Mouse (Mus musculus) left cerebral cortex, postnatal 36 days (tissue): ENCODE measurements around the gene Ciart. TPM values are rescaled to one million over a fixed set of nuclear protein-coding genes. Genes with fewer than 3 reads are reported as not detected.
"Not testable (repeated sequence)": the region's sequence is repeated elsewhere in the genome, so short reads cannot be mapped to it uniquely, and the experiment has no call there.

Experiments
- DNase-seq, 2 experiments: peaks; one replicate each; pipeline ENCODE4 v3.0.0; 2021 to 2022; ENCODE audit warnings: low spot score in 2 of 2, mixed read lengths in 1 of 2
- intact Hi-C: fragments of 180-260 bp; cut with DNase I; formaldehyde crosslinking; loops from one replicate; pipeline ENCODE4 v1.15.1; 2025
- total RNA-seq, 2 experiments: library from RNA; stranded (reverse); gene quantifications; 2 replicates each; pipeline ENCODE4 v1.2.3; 2021

The Ciart gene
- total RNA-seq, 2 experiments from 2014 or later: 18.6 to 26.6 TPM

GRCm38 (mm10) chr3:95903753-95904502 lies 21.9 kb upstream of the Ciart start:
- intact Hi-C loops: no loop called here
- DNase-seq: no peak

- intact Hi-C loops: no loop called here
- no peak for DNase-seq
Measured at GRCm38 (mm10) chr3:95902643-95903042, 20.6 kb upstream of the Ciart start.

- no peak for DNase-seq
Measured at GRCm38 (mm10) chr3:95902373-95902625, 20.2 kb upstream of the Ciart start.

DNA sequence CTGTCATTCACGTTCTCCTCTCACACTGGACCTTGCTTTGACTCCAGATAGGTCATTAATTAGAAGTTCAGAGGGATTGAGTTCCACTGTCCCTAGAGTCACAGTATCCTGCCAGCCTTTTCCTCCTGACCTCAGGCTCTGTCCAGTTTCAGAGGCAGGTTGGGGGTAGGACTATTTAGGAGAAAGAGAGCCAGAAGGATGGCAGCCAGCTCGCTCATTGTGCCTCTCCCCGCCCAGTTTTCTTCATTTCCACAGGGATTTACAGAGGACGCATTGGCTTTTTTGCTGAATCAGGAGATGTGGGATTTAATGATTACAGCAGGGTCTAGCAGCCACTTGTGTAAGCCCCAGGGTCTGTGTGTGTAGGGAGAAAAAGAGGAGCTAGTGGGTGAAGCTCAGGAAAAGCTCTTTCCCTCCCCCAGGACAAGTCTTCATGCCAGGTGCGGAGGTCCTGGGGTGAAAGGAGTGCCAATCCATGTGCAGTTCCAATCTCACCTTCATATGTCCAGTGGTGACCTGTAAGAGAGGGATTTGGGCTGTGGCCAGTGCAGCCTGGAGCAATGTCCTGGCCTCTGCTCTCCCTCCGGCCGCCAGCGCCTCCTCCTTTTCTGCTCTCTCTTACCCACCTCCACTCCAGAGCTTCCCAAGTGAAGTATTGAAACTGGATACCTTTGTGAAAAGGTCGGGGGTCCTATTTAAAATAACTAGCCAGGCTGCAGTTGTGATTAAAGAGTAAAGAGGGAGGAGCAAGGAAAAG lies 19.7 kb upstream of the Ciart start:
- intact Hi-C loops: no loop called here
- no peak for DNase-seq

More at GRCm38 (mm10) chr3:95902373-95902625, 20.2 kb upstream of the Ciart start:
- intact Hi-C loops: no loop called here

DNA sequence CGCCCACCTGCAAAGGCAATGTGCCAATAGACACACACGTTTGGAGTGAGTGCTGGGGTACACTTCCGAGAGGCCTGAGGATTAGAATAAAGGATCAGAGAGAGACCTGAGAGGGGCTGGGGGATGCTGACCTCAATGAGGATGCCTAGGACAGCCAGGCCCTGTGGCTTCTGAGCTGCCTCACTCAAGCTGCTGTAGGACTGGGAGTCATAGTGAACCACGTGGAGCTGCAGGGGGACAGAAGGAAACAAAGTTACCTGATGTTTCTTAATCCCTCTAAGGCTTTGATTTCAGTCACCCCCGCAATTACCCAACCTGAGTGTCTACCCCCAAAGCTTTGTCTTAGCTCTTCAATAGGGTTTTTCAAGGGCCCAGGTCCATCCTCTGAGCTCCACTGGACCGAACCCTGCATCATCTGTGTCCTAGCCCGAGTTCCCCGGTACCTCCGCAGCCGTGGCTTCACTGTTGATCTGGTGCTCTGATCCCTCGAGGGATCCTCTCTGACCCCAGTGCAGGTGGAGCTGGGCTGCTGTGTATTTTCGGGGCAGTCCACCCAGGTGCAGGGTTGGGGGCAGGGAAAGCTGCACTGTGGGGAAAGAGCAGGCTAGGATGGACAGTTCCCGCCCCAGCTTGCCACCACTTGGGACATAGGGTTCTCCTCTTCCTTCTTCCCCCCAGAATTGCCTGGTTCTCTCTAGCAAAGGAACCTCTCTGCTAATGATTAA lies 17.9 kb upstream of the Ciart start:
- intact Hi-C loops: no loop called here
- no peak for DNase-seq

- intact Hi-C loops, DNase-seq: not testable (repeated sequence)
Measured at GRCm38 (mm10) chr3:95895501-95895900, 13.4 kb upstream of the Ciart start.

- DNase-seq: peak; percentile 52 to 55
- intact Hi-C loops: no loop called here
Measured at GRCm38 (mm10) chr3:95894317-95895160, 12.5 kb upstream of the Ciart start.

DNA sequence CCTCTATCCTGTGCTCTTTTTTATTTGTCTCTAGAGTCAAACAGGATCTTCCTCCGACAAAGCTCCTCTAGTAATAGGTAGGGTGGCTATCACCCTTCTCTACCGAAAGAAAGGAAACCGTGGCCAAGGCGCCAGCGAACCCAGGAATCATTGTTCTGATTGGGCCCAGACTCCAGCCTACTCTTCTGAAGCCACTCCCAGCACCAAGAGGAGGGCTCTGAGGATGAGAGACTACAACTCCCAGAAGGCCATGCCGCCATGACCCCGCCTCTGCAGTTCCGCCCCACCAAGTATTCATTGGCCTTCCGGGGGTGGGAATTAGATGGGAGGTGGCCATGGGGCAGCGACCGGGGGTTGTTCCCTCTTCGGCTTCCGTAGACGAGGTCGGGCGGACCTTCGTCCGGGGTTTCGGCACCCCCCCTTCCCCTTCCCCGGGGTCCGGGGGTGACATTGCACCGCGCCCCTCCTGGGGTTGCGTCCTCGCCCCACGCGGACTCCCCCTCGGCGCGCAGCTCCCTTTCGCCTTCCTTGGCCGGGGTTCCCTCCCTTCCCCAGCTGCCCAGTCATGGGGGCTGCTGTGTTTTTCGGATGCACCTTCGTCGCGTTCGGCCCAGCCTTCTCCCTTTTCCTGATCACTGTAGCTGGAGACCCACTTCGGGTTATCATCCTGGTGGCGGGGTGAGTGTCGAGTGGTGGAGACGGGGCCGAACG lies 11.7 kb upstream of the Ciart start, which contains the start of gene Aph1a:
Gene Aph1a (plus strand): TSS at position 364 of the 711 bp plus-strand sequence.
- peak; percentile 95 to 96 for DNase-seq
- intact Hi-C loops: loop anchor here (1.0 kb wide), 1 partner anchor 36 kb away; the partner anchor contains the start of gene Anp32e

DNA sequence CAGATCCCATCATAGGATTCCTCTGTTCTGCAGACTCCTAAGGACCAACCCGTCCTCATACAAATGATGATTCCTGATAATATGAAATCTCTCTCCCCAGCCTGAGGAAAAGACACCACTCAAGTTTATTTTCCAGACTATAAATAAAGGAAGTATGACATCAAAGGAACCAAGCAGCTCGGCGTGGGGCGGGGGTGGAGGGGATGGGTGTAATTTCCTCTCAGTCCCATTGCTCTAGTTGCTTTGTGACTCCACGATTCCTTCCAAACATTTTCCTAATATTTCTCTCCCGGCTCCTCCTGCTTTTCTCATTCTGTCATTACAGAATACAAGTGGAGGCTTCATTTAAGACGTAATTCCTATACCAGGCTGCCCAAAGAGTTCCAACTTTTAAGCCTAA lies 11.1 kb upstream of the Ciart start:
- intact Hi-C loops: loop anchor here (1.0 kb wide), 1 partner anchor 36 kb away; the partner anchor contains the start of gene Anp32e
- DNase-seq: no peak

DNA sequence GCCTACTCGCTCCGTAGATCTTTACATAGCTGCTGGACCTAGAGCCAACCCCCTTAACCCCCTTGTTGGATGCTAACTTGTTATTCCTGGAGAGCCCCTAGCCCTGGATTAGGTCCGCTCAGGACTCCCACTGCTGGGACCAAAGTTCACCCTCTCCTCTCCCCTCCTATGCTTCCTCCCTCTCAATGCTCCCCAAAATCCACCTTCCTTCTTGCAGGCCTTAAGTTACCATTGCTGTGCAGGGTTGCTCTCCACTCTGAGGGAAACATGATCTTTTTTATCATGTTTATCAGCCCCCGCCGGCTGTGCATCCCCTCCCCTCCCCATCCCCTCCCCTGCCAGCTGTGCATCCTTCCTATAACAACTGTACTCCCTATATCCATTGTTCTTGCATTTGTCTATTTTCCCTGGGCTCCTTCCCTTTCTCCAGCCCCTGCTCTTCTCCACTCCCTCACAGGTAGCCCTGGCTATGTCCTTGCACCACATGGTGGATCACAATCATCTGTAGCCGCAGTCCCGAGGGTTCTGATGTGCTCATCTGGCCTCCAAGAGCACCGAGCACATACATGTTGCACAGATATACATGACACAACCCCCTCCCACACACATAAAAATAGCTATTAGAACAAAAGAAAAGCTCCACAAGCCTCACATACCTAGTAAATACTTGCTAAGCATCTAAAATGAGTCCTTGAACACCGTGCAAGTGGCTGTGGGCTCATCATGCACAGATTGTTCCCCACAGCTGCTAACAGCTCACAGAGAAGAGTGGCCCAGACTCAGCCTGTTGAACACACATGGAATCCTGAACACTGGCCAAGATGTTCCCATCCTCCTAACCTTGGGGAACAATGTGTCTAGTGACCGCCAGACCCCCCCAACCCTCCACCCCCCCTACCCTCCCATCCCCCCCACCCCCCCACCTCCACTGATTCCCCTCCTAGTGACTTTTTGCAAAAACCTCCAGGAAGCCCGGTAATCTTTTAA lies 10.3 kb upstream of the Ciart start:
- no peak for DNase-seq
- intact Hi-C loops: loop anchor here (1.0 kb wide), 1 partner anchor 37 kb away; the partner anchor contains the start of gene Anp32e

- intact Hi-C loops: no loop called here
- no peak for DNase-seq
Measured at GRCm38 (mm10) chr3:95891211-95892065, 9.4 kb upstream of the Ciart start, which contains the start of gene BC028528. Gene BC028528, minus strand, starts transcription at chr3:95892005.

DNA sequence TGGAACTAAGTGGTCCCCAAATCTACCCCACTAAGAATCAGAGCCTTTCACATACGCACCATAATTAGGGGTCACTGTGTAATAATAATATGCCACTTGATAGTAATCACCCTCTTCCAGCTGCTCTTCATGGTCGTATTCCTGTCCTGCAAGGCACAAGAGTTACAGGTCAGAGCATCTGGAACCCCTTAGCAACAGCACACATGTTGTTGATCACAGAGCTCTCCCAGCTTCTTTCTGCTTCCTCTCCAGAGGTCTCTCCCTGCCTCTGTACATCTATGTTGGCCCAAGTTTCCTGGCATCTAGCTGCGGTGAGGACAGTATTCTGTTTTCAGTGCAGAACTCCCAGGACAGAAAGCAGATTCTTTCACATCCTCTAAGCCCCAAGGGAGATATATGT lies 7.6 kb upstream of the Ciart start:
- intact Hi-C loops: no loop called here
- no peak for DNase-seq

DNA sequence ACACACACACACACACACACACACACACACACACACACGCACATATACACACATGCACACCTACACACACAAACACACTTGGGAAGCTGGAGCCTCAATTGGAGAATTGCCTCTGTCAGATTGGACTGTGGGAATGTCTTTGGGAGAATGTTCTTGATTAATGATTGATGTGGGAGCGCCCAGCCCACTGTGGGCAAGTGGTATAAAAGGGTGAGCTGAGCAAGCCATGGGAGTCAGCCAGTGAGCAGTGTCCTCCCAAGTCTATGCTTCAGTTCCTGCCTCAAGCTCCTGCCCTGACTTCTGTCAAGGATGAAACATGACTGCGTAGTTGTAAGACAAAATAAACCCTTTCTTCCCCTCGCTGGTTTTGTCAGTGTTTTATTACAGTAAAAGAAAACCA lies 5.5 kb upstream of the Ciart start:
- no peak for DNase-seq
- intact Hi-C loops: no loop called here

DNA sequence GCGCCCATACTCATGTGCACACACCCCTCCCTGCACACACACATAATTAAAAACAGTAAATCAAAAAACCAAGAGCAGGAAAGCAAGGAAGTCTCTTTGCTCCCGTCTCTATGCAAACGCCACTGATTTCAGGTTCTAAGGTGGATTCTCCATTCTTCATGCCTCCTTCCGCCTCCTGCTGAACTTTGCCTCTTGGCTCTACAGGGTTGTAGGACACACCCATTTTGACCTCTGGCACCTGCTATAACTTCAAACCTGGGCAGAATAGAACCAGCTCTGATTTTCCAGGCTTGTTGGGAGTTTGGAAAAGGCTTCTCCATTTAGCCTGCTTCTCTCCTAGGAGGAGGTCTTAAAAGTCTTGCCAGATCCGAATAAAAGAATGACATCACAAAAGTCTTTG lies 2.3 kb upstream of the Ciart start:
- intact Hi-C loops: no loop called here
- no peak for DNase-seq

DNA sequence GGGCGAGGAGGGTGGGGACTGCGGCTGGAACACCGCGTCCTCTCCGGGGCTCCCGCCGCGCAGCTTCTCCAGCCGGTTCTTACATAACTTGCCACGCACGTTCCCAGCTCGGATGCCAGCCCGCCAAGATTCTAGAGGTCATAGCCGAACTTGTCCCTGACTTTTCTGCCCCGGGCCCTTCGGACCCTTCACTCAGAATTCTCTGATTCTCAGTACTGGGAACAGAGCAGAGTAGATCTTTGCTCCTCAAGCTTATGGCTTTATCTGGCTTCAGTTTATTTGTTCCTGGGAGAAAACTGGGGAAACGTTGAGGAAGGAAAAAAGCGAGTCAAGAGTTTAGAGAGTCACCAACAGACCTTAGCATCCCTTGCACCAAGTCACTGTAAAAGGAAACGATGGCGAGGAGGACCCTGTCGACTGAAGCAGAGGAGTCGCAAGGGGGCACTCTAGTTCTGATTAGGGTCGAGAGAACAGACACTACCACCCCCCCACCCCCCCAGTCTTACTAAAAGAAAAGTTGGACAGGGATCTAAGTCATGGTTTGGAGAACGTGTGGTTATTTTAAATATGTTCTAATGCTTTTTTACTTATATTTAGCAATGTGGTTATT lies 870 bp upstream of the Ciart start:
- peak; percentile 58 to 71 for DNase-seq
- intact Hi-C loops: loop anchor here (1.0 kb wide), 2 partner anchors 24 to 46 kb away; partner anchors contain the start of gene Anp32e

DNA sequence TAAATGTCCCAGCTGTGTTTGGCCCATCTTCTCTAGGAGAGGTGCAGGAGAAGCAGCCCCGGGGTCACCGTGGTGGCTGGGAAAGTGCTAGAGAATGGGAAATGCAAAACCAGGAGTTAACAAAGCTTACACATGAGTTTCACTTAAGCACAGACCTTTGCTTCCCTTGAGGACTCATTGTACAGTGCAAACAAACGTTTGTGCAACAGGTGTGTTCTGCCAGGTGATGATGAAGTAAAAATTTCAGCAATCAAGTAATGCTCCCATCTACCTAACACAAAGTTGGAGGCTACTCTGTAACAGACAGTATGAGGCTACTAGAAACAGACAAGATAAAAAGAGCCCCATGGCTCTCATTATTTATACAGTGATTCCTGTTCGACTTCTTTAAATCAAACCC lies 3.0 kb downstream of the Ciart start:
- intact Hi-C loops: no loop called here
- DNase-seq: no peak
